8 mouse cellular contexts compared by ENCODE assay signal in genomic region chrX:7670390-7670881, GRCm38 (mm10). TPM values are rescaled to one million over a fixed set of nuclear protein-coding genes. Genes with fewer than 3 reads are reported as not detected.
A peak's percentile ranks its signal among the peaks of the same experiment; 100 is the strongest.
DNase-seq lines count a peak whose midpoint lies in the region; ATAC-seq and TF ChIP-seq lines count a peak whose summit lies in the region.

No protein-coding gene starts in this region.

- DNase-seq in 3T3-L1 (ENCODE audit: low read depth, low spot score): peak; percentile 82
- DNase-seq in Muller cell, postnatal 12 days (ENCODE audit: inconsistent ontology term): peak; percentile 81
- peak; percentile 61 for DNase-seq in embryo, embryonic 10.5 days (ENCODE audit: low spot score)
- DNase-seq in heart, adult 2 months: peak; percentile 82 to 84
- peak; percentile 61 for DNase-seq in kidney, adult 11 months
- peak; percentile 79 for DNase-seq in lung, adult 2 months
- peak; percentile 53 for DNase-seq in thymus, postnatal 14 days

- H3K4me2 ChIP-seq in neural tube, embryonic 13.5 days: peak overlapping the region; percentile 52

- H3K9ac ChIP-seq in heart, adult 2 months (ENCODE audit: low read depth, low read length): peak overlapping the region; percentile 87
- H3K9ac ChIP-seq in neural tube, embryonic 13.5 days: peak overlapping the region; percentile 55

- no peak for TF ChIP-seq POLR2A in heart, adult 2 months (IDR thresholded peaks at IDR 0.05; ENCODE audit: insufficient read depth, low read depth, low read length)
- TF ChIP-seq POLR2A in lung, adult 2 months (IDR thresholded peaks at IDR 0.05; ENCODE audit: borderline replicate concordance, extremely low read depth, low read depth, low read length): no peak

- intact Hi-C loops in heart, adult 2 months (cut with DNase I): no loop called here

- peak overlapping the region; percentile 59 for H3K4me3 ChIP-seq in heart, adult 2 months
- H3K4me3 ChIP-seq in lung, adult 2 months (replicated peaks; ENCODE audit: extremely low read depth, low read depth, low read length): peak overlapping the region; percentile 87
- peak overlapping the region; percentile 37 for H3K4me3 ChIP-seq in neural tube, embryonic 13.5 days

- TF ChIP-seq CTCF in heart, adult 2 months (IDR thresholded peaks at IDR 0.05): no peak
- TF ChIP-seq CTCF in lung, adult 2 months (IDR thresholded peaks at IDR 0.05; ENCODE audit: insufficient read depth, low read length): no peak

- peak overlapping the region; percentile 74 for H3K27ac ChIP-seq in heart, adult 2 months
- no peak overlapping the region for H3K27ac ChIP-seq in neural tube, embryonic 13.5 days (replicated peaks)

- H3K4me1 ChIP-seq in heart, adult 2 months (ENCODE audit: control insufficient read depth, insufficient read depth, low read length): peaks cover 3% of the 10 kb centered on the region; the same call in 1 of the 2 replicates
- no peaks in the 10 kb centered on the region; the same call in 1 of the 2 replicates for H3K4me1 ChIP-seq in lung, adult 2 months (ENCODE audit: control insufficient read depth, insufficient read depth, low read length)
- H3K4me1 ChIP-seq in neural tube, embryonic 13.5 days (replicated peaks): peaks cover 5% of the 10 kb centered on the region; the same call in 1 of the 2 replicates

- H3K36me3 ChIP-seq in heart, adult 2 months (ENCODE audit: control insufficient read depth, insufficient read depth, low read length): peaks cover 4% of the 10 kb centered on the region
- no peaks in the 10 kb centered on the region for H3K36me3 ChIP-seq in neural tube, embryonic 13.5 days

- TF ChIP-seq EP300 in heart, adult 2 months (IDR thresholded peaks at IDR 0.05; ENCODE audit: insufficient read depth, low read depth, low read length): no peak

- H3K27me3 ChIP-seq in heart, adult 2 months (ENCODE audit: control insufficient read depth, insufficient read depth, low read length): no peaks in the 10 kb centered on the region
- no peaks in the 10 kb centered on the region for H3K27me3 ChIP-seq in neural tube, embryonic 13.5 days

- H3K79me2 ChIP-seq in heart, adult 2 months (replicated peaks; ENCODE audit: control insufficient read depth, insufficient read depth, low read length): no peaks in the 10 kb centered on the region

- H3K9me3 ChIP-seq in neural tube, embryonic 13.5 days: no peaks in the 10 kb centered on the region

- WGBS in heart, adult 2 months: 19% methylated on average over 19 of the region's 19 CpGs
- WGBS in lung, adult 2 months: 29% methylated on average over 19 of the region's 19 CpGs
- WGBS in neural tube, embryonic 13.5 days: 24% methylated on average over 19 of the region's 19 CpGs

- peak; percentile 68 for ATAC-seq in neural tube, embryonic 13.5 days (ENCODE audit: low read depth)

RNA-seq across cellular contexts. Expression of gene Plp2, which starts 0.8 kb away (rescaled TPM):
- total RNA-seq in heart, adult 2 months (2021): 10 to 100 TPM; 40.3 to 56.3 TPM
- polyA plus RNA-seq in heart, adult 2 months (2012; rRNA removed): 118 and 159 TPM in 2 replicates
- polyA plus RNA-seq in lung, adult 2 months (2012; rRNA removed): 208 and 264 TPM in 2 replicates
- 27.2 and 33.4 TPM in 2 replicates for polyA plus RNA-seq in neural tube, embryonic 13.5 days (2015; fragmentation: Nextera tagmentation; extraction: Ambion mirVana)

RNA-seq across cellular contexts. Expression of gene Magix, which starts 10.6 kb away (rescaled TPM):
- 10 to 100 TPM; 23.1 to 32.5 TPM for total RNA-seq in heart, adult 2 months (2021)
- polyA plus RNA-seq in heart, adult 2 months (2012; rRNA removed): 37.5 and 44.5 TPM in 2 replicates
- 12.3 and 17.2 TPM in 2 replicates for polyA plus RNA-seq in lung, adult 2 months (2012; rRNA removed)
- polyA plus RNA-seq in neural tube, embryonic 13.5 days (2015; fragmentation: Nextera tagmentation; extraction: Ambion mirVana): 0.18 TPM in 1 of 2 replicates, not detected in the other

RNA-seq across cellular contexts. Expression of gene Prickle3, which starts 13.4 kb away (rescaled TPM):
- total RNA-seq in heart, adult 2 months (2021): 10 to 100 TPM; 16.8 to 25.2 TPM
- 21.5 and 27.8 TPM in 2 replicates for polyA plus RNA-seq in heart, adult 2 months (2012; rRNA removed)
- polyA plus RNA-seq in lung, adult 2 months (2012; rRNA removed): 21.7 and 25.0 TPM in 2 replicates
- polyA plus RNA-seq in neural tube, embryonic 13.5 days (2015; fragmentation: Nextera tagmentation; extraction: Ambion mirVana): 1.9 and 2.1 TPM in 2 replicates

RNA-seq across cellular contexts. Expression of gene Gpkow, which starts 26.5 kb away (rescaled TPM):
- total RNA-seq in heart, adult 2 months (2021): 10 to 100 TPM; 18.0 to 19.3 TPM
- polyA plus RNA-seq in heart, adult 2 months (2012; rRNA removed): 7.1 and 11.4 TPM in 2 replicates
- polyA plus RNA-seq in lung, adult 2 months (2012; rRNA removed): 8.4 and 9.4 TPM in 2 replicates
- 43.2 and 50.4 TPM in 2 replicates for polyA plus RNA-seq in neural tube, embryonic 13.5 days (2015; fragmentation: Nextera tagmentation; extraction: Ambion mirVana)

RNA-seq across cellular contexts. Expression of gene Syp, which starts 32.2 kb away (rescaled TPM):
- total RNA-seq in heart, adult 2 months (2021): 1 to 10 TPM; 2.6 to 4.2 TPM
- 3.4 and 3.8 TPM in 2 replicates for polyA plus RNA-seq in heart, adult 2 months (2012; rRNA removed)
- polyA plus RNA-seq in lung, adult 2 months (2012; rRNA removed): 3.7 and 5.8 TPM in 2 replicates
- 108 and 118 TPM in 2 replicates for polyA plus RNA-seq in neural tube, embryonic 13.5 days (2015; fragmentation: Nextera tagmentation; extraction: Ambion mirVana)

Comparison
In these comparisons a context has a peak if more than half of its experiments do, and no peak if none do; other contexts are left out.
1. H3K4me3 ChIP-seq: peak in every context shown above with its lines; median percentile 87 in lung, adult 2 months; 59 in heart, adult 2 months; 37 in neural tube, embryonic 13.5 days.
2. RNA of gene Magix, which starts 10.6 kb away (polyA plus RNA-seq): 37.5 to 44.5 TPM in heart, adult 2 months and 12.3 to 17.2 TPM in lung, adult 2 months; 0.18 TPM in neural tube, embryonic 13.5 days; every median in the first group is over 10 times any median in the second.
3. Peak in every context shown above with its lines, with median percentiles within 50 percentile points of each other: DNase-seq.